Mouse (Mus musculus) small intestine, adult 2 months (tissue): ENCODE measurements at regions not wholly inside any gene's neighbourhood (a gene's known extent, or its start where the extent isn't known, plus 50 kb on each side); places are given as distances from the start of the nearest gene placed in this dataset.

Experiments
- CTCF ChIP-seq: fragments of 200-500 bp; IDR thresholded peaks from 2 replicates; pipeline ENCODE4 v1.5.1; 2012; ENCODE audit warnings: low read depth, mild to moderate bottlenecking, control low read depth, inconsistent platforms, low read length, moderate library complexity, mixed read lengths; ENCODE audit not compliant: insufficient replicate concordance, insufficient read length; ENCODE audit errors: extremely low read depth
- POLR2A ChIP-seq: fragments of 200-500 bp; IDR thresholded peaks from 2 replicates; pipeline ENCODE4 v1.6.1; 2012; ENCODE audit warnings: low read depth, mild to moderate bottlenecking, control low read depth, inconsistent platforms, low read length, moderate library complexity

- TF ChIP-seq CTCF (no peak), POLR2A (no peak)
Measured at GRCm38 (mm10) chr17:15955656-15956055, 124.8 kb upstream of the Rgmb start.
